Mouse (Mus musculus): Measurements from ENCODE around the gene Sec16a. TPM values are rescaled to one million over a fixed set of nuclear protein-coding genes. Genes with fewer than 3 reads are reported as not detected.

Sec16a gene
- polyA plus RNA-seq (2012; rRNA removed) = 115 and 122 TPM in 2 replicates

- DNase-seq (ENCODE audit: low read depth) = peak; percentile 97
Observed at GRCm38 (mm10) chr2:26444946-26445665, at the start of gene Sec16a. Gene Sec16a (minus strand): TSS chr2:26445216.

- no peak for DNase-seq (ENCODE audit: low read depth)
Observed at GRCm38 (mm10) chr2:26494396-26494795, 49.4 kb upstream of the Sec16a start.

- DNase-seq (ENCODE audit: low read depth) = no peak
Observed at GRCm38 (mm10) chr2:26493021-26493781, 48.2 kb upstream of the Sec16a start.

- DNase-seq (ENCODE audit: low read depth) = no peak
Observed at GRCm38 (mm10) chr2:26490760-26491301, 45.8 kb upstream of the Sec16a start.

GRCm38 (mm10) chr2:26488535-26489135, 43.6 kb upstream of the Sec16a start:
- DNase-seq (ENCODE audit: low read depth) = no peak

- DNase-seq (ENCODE audit: low read depth) = no peak
Observed at GRCm38 (mm10) chr2:26487322-26488021, 42.5 kb upstream of the Sec16a start.

GRCm38 (mm10) chr2:26486835-26487321, 41.9 kb upstream of the Sec16a start:
- no peak for DNase-seq (ENCODE audit: low read depth)

- DNase-seq (ENCODE audit: low read depth) = no peak
Observed at GRCm38 (mm10) chr2:26486264-26486810, 41.3 kb upstream of the Sec16a start.

GRCm38 (mm10) chr2:26485710-26486109, 40.7 kb upstream of the Sec16a start:
- DNase-seq (ENCODE audit: low read depth) = no peak

GRCm38 (mm10) chr2:26485278-26485677, 40.3 kb upstream of the Sec16a start:
- DNase-seq (ENCODE audit: low read depth) = no peak

- DNase-seq (ENCODE audit: low read depth) = no peak
Observed at GRCm38 (mm10) chr2:26484169-26484568, 39.2 kb upstream of the Sec16a start.

GRCm38 (mm10) chr2:26483230-26483869, 38.3 kb upstream of the Sec16a start:
- no peak for DNase-seq (ENCODE audit: low read depth)

- DNase-seq (ENCODE audit: low read depth) = no peak
Observed at GRCm38 (mm10) chr2:26482824-26483223, 37.8 kb upstream of the Sec16a start.

- no peak for DNase-seq (ENCODE audit: low read depth)
Observed at GRCm38 (mm10) chr2:26481724-26482495, 36.9 kb upstream of the Sec16a start.

GRCm38 (mm10) chr2:26480911-26481310, 35.9 kb upstream of the Sec16a start:
- DNase-seq (ENCODE audit: low read depth) = no peak

GRCm38 (mm10) chr2:26478685-26479205, 33.7 kb upstream of the Sec16a start:
- DNase-seq (ENCODE audit: low read depth) = no peak

GRCm38 (mm10) chr2:26477911-26478310, 32.9 kb upstream of the Sec16a start:
- DNase-seq (ENCODE audit: low read depth) = no peak

- DNase-seq (ENCODE audit: low read depth) = no peak
Observed at GRCm38 (mm10) chr2:26475505-26476430, 30.8 kb upstream of the Sec16a start.
